Mouse (Mus musculus) myocyte (in vitro differentiated cells): ENCODE data around the gene Onecut3. TPM values are rescaled to one million over a fixed set of nuclear protein-coding genes. Genes with fewer than 3 reads are reported as not detected.
A peak's percentile ranks its signal among the peaks of the same experiment; 100 is the strongest.

Source experiments
- H3K27me3 ChIP-seq: one replicate; pipeline ENCODE4 v1.6.1; 2011; ENCODE audit not compliant: control insufficient read depth, insufficient read depth, insufficient read length
- H3K36me3 ChIP-seq: one replicate; pipeline ENCODE4 v1.6.1; 2011; ENCODE audit not compliant: control insufficient read depth, insufficient read depth
- H3K4me2 ChIP-seq: one replicate; pipeline ENCODE4 v1.6.1; 2011; ENCODE audit warnings: low read depth, control low read depth
- H3K4me3 ChIP-seq: one replicate; pipeline ENCODE4 v1.5.1; 2011; ENCODE audit warnings: mild to moderate bottlenecking, control low read depth, moderate library complexity
- H3K79me2 ChIP-seq: one replicate; pipeline ENCODE4 v1.6.1; 2011; ENCODE audit not compliant: control insufficient read depth, insufficient read depth
- H3ac ChIP-seq: one replicate; pipeline ENCODE4 v1.6.1; 2011; ENCODE audit not compliant: control insufficient read depth, insufficient read length
- CEBPB ChIP-seq: IDR thresholded peaks from 2 replicates; pipeline ENCODE4 v1.6.1; 2011; ENCODE audit warnings: mild to moderate bottlenecking, moderate library complexity; ENCODE audit not compliant: poor library complexity, insufficient read depth, severe bottlenecking
- E2F4 ChIP-seq: IDR thresholded peaks from one replicate; pipeline ENCODE4 v1.6.1; 2011; ENCODE audit warnings: mild to moderate bottlenecking, control low read depth, moderate library complexity; ENCODE audit not compliant: insufficient read depth
- MAX ChIP-seq: IDR thresholded peaks from one replicate; pipeline ENCODE4 v1.6.1; 2011; ENCODE audit warnings: low read depth, mild to moderate bottlenecking, control low read depth
- MYOD1 ChIP-seq, 3 experiments: IDR thresholded peaks; one replicate each; pipeline ENCODE4 v1.6.1; 2011; ENCODE audit warnings: control low read depth in 2 of 3, low read depth in 2 of 3, mild to moderate bottlenecking in 2 of 3, moderate library complexity in 1 of 3; ENCODE audit not compliant: insufficient read length in 2 of 3, control insufficient read depth in 1 of 3
- MYOG ChIP-seq, 3 experiments: IDR thresholded peaks; one replicate each; pipeline ENCODE4 v1.6.1; 2011; ENCODE audit warnings: control low read depth in 2 of 3, low read depth in 2 of 3, mild to moderate bottlenecking in 2 of 3; ENCODE audit not compliant: insufficient read length in 2 of 3, control insufficient read depth in 1 of 3, insufficient read depth in 1 of 3
- POLR2A ChIP-seq: IDR thresholded peaks from one replicate; pipeline ENCODE4 v1.6.1; 2011; ENCODE audit warnings: low read depth, mild to moderate bottlenecking, control low read depth, moderate library complexity; ENCODE audit not compliant: insufficient read length
- POLR2AphosphoS2 ChIP-seq: IDR thresholded peaks from one replicate; pipeline ENCODE4 v1.6.1; 2011; ENCODE audit warnings: low read depth, control low read depth; ENCODE audit not compliant: insufficient read length
- REST ChIP-seq: IDR thresholded peaks from one replicate; pipeline ENCODE4 v1.6.1; 2011; ENCODE audit warnings: mild to moderate bottlenecking, control low read depth, moderate library complexity; ENCODE audit not compliant: insufficient read depth, insufficient read length
- SRF ChIP-seq: IDR thresholded peaks from one replicate; pipeline ENCODE4 v1.6.1; 2011; ENCODE audit warnings: low read depth; ENCODE audit not compliant: control insufficient read depth, insufficient read length
- TCF12 ChIP-seq: IDR thresholded peaks from one replicate; pipeline ENCODE4 v1.6.1; 2011; ENCODE audit warnings: mild to moderate bottlenecking, control low read depth; ENCODE audit not compliant: poor library complexity, insufficient read depth, severe bottlenecking
- TCF3 ChIP-seq: IDR thresholded peaks from one replicate; pipeline ENCODE4 v1.6.1; 2011; ENCODE audit warnings: low read depth, control low read depth; ENCODE audit not compliant: insufficient read length
- USF1 ChIP-seq: IDR thresholded peaks from one replicate; pipeline ENCODE4 v1.6.1; 2011; ENCODE audit warnings: low read depth, mild to moderate bottlenecking, control low read depth, moderate library complexity
- polyA plus RNA-seq: library from polyadenylated mRNA; unstranded; fragments of >200 nt; fragmentation: generic; extraction: Trizol; gene quantifications from one replicate; pipeline ENCODE4 v1.2.1, GENCODE M21; 2012; ENCODE audit warnings: missing spikeins

Gene Onecut3
- polyA plus RNA-seq, 1 experiment, result not detected

GRCm38 (mm10) chr10:80561116-80561944 lies 66.7 kb downstream of the Onecut3 start, which contains the start of gene Rexo1:
Rexo1 (minus strand) TSS chr10:80561560.
- Histone ChIP-seq H3K27me3 (no peaks in the 10 kb centered on the region), H3ac (peak within 1 kb of the TSS; percentile 84), H3K4me2 (peak within 1 kb of the TSS; percentile 98), H3K4me3 (peak within 1 kb of the TSS; percentile 98), H3K36me3 (peaks cover 5% of the 10 kb centered on the region), H3K79me2 (peaks cover 49% of the 10 kb centered on the region)
- TF ChIP-seq TCF12 (no peak), REST (no peak), MAX (peak; percentile 98), SRF (peak; percentile 98), USF1 (no peak), POLR2AphosphoS2 (peak; percentile 12), TCF3 (no peak), CEBPB (no peak), MYOG (IDR thresholded peaks at IDR 0.05; ENCODE audit: control insufficient read depth in 1 of 3, insufficient read depth in 1 of 3, insufficient read length in 2 of 3, low read depth in 2 of 3) (no peak), POLR2A (peak; percentile 25), MYOD1 (IDR thresholded peaks at IDR 0.05; ENCODE audit: control insufficient read depth in 1 of 3, insufficient read length in 2 of 3, low read depth in 2 of 3) (no peak), E2F4 (no peak)

GRCm38 (mm10) chr10:80566375-80567092 lies 71.9 kb downstream of the Onecut3 start:
- H3K36me3 ChIP-seq, result peaks cover 5% of the 10 kb centered on the region
- no peak overlapping the region for H3K4me3 ChIP-seq
- no peak overlapping the region for H3ac ChIP-seq
- H3K4me2 ChIP-seq, result no peak overlapping the region
- peaks cover 16% of the 10 kb centered on the region for H3K79me2 ChIP-seq
- no peaks in the 10 kb centered on the region for H3K27me3 ChIP-seq
- no peak for TF ChIP-seq POLR2A
- TF ChIP-seq REST, result no peak
- peak; percentile 5 for TF ChIP-seq TCF12
- peak; percentile 53 to 92 (median 87) for TF ChIP-seq MYOG (IDR thresholded peaks at IDR 0.05; ENCODE audit: control insufficient read depth in 1 of 3, insufficient read depth in 1 of 3, insufficient read length in 2 of 3, low read depth in 2 of 3)
- no peak for TF ChIP-seq CEBPB
- TF ChIP-seq MYOD1 (IDR thresholded peaks at IDR 0.05; ENCODE audit: control insufficient read depth in 1 of 3, insufficient read length in 2 of 3, low read depth in 2 of 3), result peak in 2 of 3 experiments; percentile 94 to 95
- peak; percentile 54 for TF ChIP-seq TCF3
- no peak for TF ChIP-seq MAX
- peak; percentile 50 for TF ChIP-seq POLR2AphosphoS2
- no peak for TF ChIP-seq SRF
- no peak for TF ChIP-seq E2F4
- TF ChIP-seq USF1, result no peak

Other genes with a start within 250 kb of the Onecut3 start
- 407 TPM for gene Ndufs7, start 245.7 kb upstream of the Onecut3 start, polyA plus RNA-seq
- gene Gamt, start 233.8 kb upstream of the Onecut3 start, polyA plus RNA-seq, result 162 TPM
- 123 TPM for gene Dazap1, start 233.3 kb upstream of the Onecut3 start, polyA plus RNA-seq
- 4,761 TPM for gene Rps15, start 202.4 kb upstream of the Onecut3 start, polyA plus RNA-seq
- gene Apc2, start 198.9 kb upstream of the Onecut3 start, polyA plus RNA-seq, result 0.24 TPM
- 44.0 TPM for gene 2310011J03Rik, start 174.3 kb upstream of the Onecut3 start, polyA plus RNA-seq
- 2.1 TPM for gene Pcsk4, start 165.3 kb upstream of the Onecut3 start, polyA plus RNA-seq
- 25.7 TPM for gene Reep6, start 164.9 kb upstream of the Onecut3 start, polyA plus RNA-seq
- gene Adamtsl5, start 146.4 kb upstream of the Onecut3 start, polyA plus RNA-seq, result 57.8 TPM
- gene Plk5, start 138.4 kb upstream of the Onecut3 start, polyA plus RNA-seq, result 0.05 TPM
- gene Mex3d, start 107.2 kb upstream of the Onecut3 start, polyA plus RNA-seq, result 29.6 TPM
- 190 TPM for gene Mbd3, start 95.3 kb upstream of the Onecut3 start, polyA plus RNA-seq
- gene Uqcr11, start 88.0 kb upstream of the Onecut3 start, polyA plus RNA-seq, result 1,247 TPM
- 67.5 TPM for gene Tcf3, start 61.2 kb upstream of the Onecut3 start, polyA plus RNA-seq
- gene Atp8b3, start 44.3 kb downstream of the Onecut3 start, polyA plus RNA-seq, result 0.08 TPM
- gene Rexo1, start 66.7 kb downstream of the Onecut3 start, polyA plus RNA-seq, result 18.8 TPM
- 16.0 TPM for gene Klf16, start 82.5 kb downstream of the Onecut3 start, polyA plus RNA-seq
- gene Abhd17a, start 95.5 kb downstream of the Onecut3 start, polyA plus RNA-seq, result 111 TPM
- 141 TPM for gene Scamp4, start 108.0 kb downstream of the Onecut3 start, polyA plus RNA-seq
- 5.7 TPM for gene Adat3, start 108.0 kb downstream of the Onecut3 start, polyA plus RNA-seq
- gene Gm49322, start 111.2 kb downstream of the Onecut3 start, polyA plus RNA-seq, result 1.0 TPM
- 178 TPM for gene Csnk1g2, start 128.0 kb downstream of the Onecut3 start, polyA plus RNA-seq
- 55.9 TPM for gene Btbd2, start 162.2 kb downstream of the Onecut3 start, polyA plus RNA-seq
- gene Mknk2, start 183.3 kb downstream of the Onecut3 start, polyA plus RNA-seq, result 119 TPM
- 25.1 TPM for gene Mob3a, start 207.1 kb downstream of the Onecut3 start, polyA plus RNA-seq
- 1.9 TPM for gene Izumo4, start 207.3 kb downstream of the Onecut3 start, polyA plus RNA-seq
- 68.0 TPM for gene Ap3d1, start 247.4 kb downstream of the Onecut3 start, polyA plus RNA-seq